Comparison of ENCODE assay signal across 9 mouse cellular contexts in genomic region chr16:37938125-37939081, GRCm38 (mm10). TPM values are rescaled to one million over a fixed set of nuclear protein-coding genes. Genes with fewer than 3 reads are reported as not detected.
DNase-seq lines count a peak whose midpoint lies in the region; ATAC-seq and TF ChIP-seq lines count a peak whose summit lies in the region.
"Had no signal": no experiment of that assay in that cellular context is flagged by ENCODE, and none has a peak within 500 bp of the region (broad histone marks: within the 10 kb centered on the region; RNA-seq: fewer than 3 reads in every experiment).

No protein-coding gene starts in this region.

- no peak overlapping the region for H3K9ac ChIP-seq in forebrain, embryonic 14.5 days (ENCODE audit: low read length)
- no peak overlapping the region for H3K9ac ChIP-seq in stomach, embryonic 16.5 days (ENCODE audit: low read length)

- peaks cover 6% of the 10 kb centered on the region for H3K4me1 ChIP-seq in testis, adult 2 months (ENCODE audit: control insufficient read depth, insufficient read depth, low read length)
- H3K4me1 ChIP-seq in forebrain, embryonic 14.5 days (ENCODE audit: control insufficient read depth, insufficient read depth, low read length): peaks cover 25% of the 10 kb centered on the region
- no peaks in the 10 kb centered on the region for H3K4me1 ChIP-seq in stomach, embryonic 16.5 days (ENCODE audit: control insufficient read depth, insufficient read depth, low read length)

- no peaks in the 10 kb centered on the region for H3K36me3 ChIP-seq in testis, adult 2 months (ENCODE audit: control insufficient read depth, insufficient read depth, low read length)
- H3K36me3 ChIP-seq in forebrain, embryonic 14.5 days (ENCODE audit: control insufficient read depth, insufficient read depth, low read length): no peaks in the 10 kb centered on the region
- no peaks in the 10 kb centered on the region for H3K36me3 ChIP-seq in stomach, embryonic 16.5 days (ENCODE audit: control insufficient read depth, insufficient read depth, low read length)
- H3K36me3 ChIP-seq: G1E had no signal

- peak overlapping the region; percentile 70 for H3K27ac ChIP-seq in testis, adult 2 months (ENCODE audit: control insufficient read depth, insufficient read depth, low read depth, low read length)
- H3K27ac ChIP-seq in forebrain, embryonic 14.5 days (ENCODE audit: low read depth, low read length): peak overlapping the region; percentile 71; the same call in 1 of the 2 replicates
- no peak overlapping the region for H3K27ac ChIP-seq in stomach, embryonic 16.5 days (ENCODE audit: low read length)

- H3K4me3 ChIP-seq in testis, adult 2 months (ENCODE audit: control insufficient read depth, low read depth, low read length): peak overlapping the region; percentile 87
- no peak overlapping the region for H3K4me3 ChIP-seq in forebrain, embryonic 14.5 days (ENCODE audit: low read depth, low read length)
- H3K4me3 ChIP-seq in stomach, embryonic 16.5 days (replicated peaks; ENCODE audit: low read length): no peak overlapping the region

- no peak for TF ChIP-seq CTCF in testis, adult 2 months (IDR thresholded peaks at IDR 0.05; ENCODE audit: control insufficient read depth, insufficient read depth, insufficient replicate concordance, low read depth, low read length)

- DNase-seq in testis, postnatal 10 days (ENCODE audit: low spot score): no peak
- DNase-seq in forebrain, embryonic 14.5 days (ENCODE audit: low spot score): peak; percentile 96
- peak; percentile 73 to 85 for DNase-seq in layer of hippocampus, adult 8-10 months (ENCODE audit: low spot score in 2 of 2)
- DNase-seq in lung, postnatal 25 days (ENCODE audit: low spot score): peak; percentile 41
- no peak for DNase-seq in Muller cell, postnatal 12 days (ENCODE audit: inconsistent ontology term)

- H3K4me2 ChIP-seq in forebrain, embryonic 14.5 days (ENCODE audit: low read length): peak overlapping the region; percentile 31
- H3K4me2 ChIP-seq in stomach, embryonic 16.5 days (ENCODE audit: low read depth, low read length): no peak overlapping the region

- ATAC-seq in forebrain, embryonic 14.5 days: peak; percentile 95
- ATAC-seq in stomach, embryonic 16.5 days (ENCODE audit: insufficient read depth, low FRiP score): peak; percentile 53; the same call in 1 of the 2 replicates
- ATAC-seq in erythroid progenitor cell, adult 5-6 weeks (replicated peaks; ENCODE audit: low FRiP score, poor library complexity, severe bottlenecking): no peak

- peak; percentile 85; the same call in 1 of the 2 replicates for TF ChIP-seq POLR2A in testis, adult 2 months (IDR thresholded peaks at IDR 0.05; ENCODE audit: control insufficient read depth, low read depth, low read length)

- WGBS in forebrain, embryonic 14.5 days: 37% methylated on average over 16 of the region's 17 CpGs
- WGBS in stomach, embryonic 16.5 days: 54% methylated on average over 16 of the region's 17 CpGs

- no peaks in the 10 kb centered on the region for H3K27me3 ChIP-seq in testis, adult 2 months (ENCODE audit: control insufficient read depth, insufficient read depth, low read length)
- no peaks in the 10 kb centered on the region for H3K27me3 ChIP-seq in forebrain, embryonic 14.5 days (replicated peaks; ENCODE audit: control insufficient read depth, insufficient read depth, low read length)
- H3K27me3 ChIP-seq in stomach, embryonic 16.5 days (ENCODE audit: control insufficient read depth, insufficient read depth, low read length): no peaks in the 10 kb centered on the region

- H3K9me3 ChIP-seq in forebrain, embryonic 14.5 days (replicated peaks; ENCODE audit: control insufficient read depth, low read length): no peaks in the 10 kb centered on the region
- H3K9me3 ChIP-seq in stomach, embryonic 16.5 days (replicated peaks; ENCODE audit: control insufficient read depth, low read length): no peaks in the 10 kb centered on the region
- H3K9me3 ChIP-seq: G1E had no signal

RNA-seq across cellular contexts. Expression of gene Gpr156, which starts 22.1 kb away (rescaled TPM):
- 0.91 and 0.98 TPM in 2 replicates for polyA plus RNA-seq in testis, adult 2 months (2012; rRNA removed)
- 4.2 and 5.1 TPM in 2 replicates for polyA plus RNA-seq in forebrain, embryonic 14.5 days (2014; fragmentation: Nextera tagmentation; extraction: Ambion mirVana)
- total RNA-seq in layer of hippocampus, adult 8-10 months (2022): 1 to 10 TPM in 1 of 4 experiments, under 1 TPM in 3; 0.50 to 1.4 (median 0.74) TPM
- 0.05 and 0.31 TPM in 2 replicates for polyA plus RNA-seq in stomach, embryonic 16.5 days (2015; fragmentation: Nextera tagmentation; extraction: Ambion mirVana)
- not detected in 2 replicates for total RNA-seq in erythroid progenitor cell, adult 5-6 weeks (2015; ENCODE audit: low replicate concordance)
- total RNA-seq in erythroid progenitor cell, adult 5-6 weeks (2017; ENCODE audit: low replicate concordance): not detected in 2 replicates
- polyA plus RNA-seq: G1E had no signal

Comparison
In these comparisons a context has a peak if more than half of its experiments do, and no peak if none do; other contexts are left out.
1. DNase-seq: peak in forebrain, embryonic 14.5 days (single experiment), layer of hippocampus, adult 8-10 months (2 of 2) and lung, postnatal 25 days (single experiment); none in testis, postnatal 10 days (single experiment) and Muller cell, postnatal 12 days (single experiment).